Mouse (Mus musculus): ENCODE measurements around the gene Echdc1. TPM values are rescaled to one million over a fixed set of nuclear protein-coding genes. Genes with fewer than 3 reads are reported as not detected.

Echdc1 gene
- total and polyA plus RNA-seq, 3 experiments: 19.3 to 60.5 (median 39.0) TPM

DNA sequence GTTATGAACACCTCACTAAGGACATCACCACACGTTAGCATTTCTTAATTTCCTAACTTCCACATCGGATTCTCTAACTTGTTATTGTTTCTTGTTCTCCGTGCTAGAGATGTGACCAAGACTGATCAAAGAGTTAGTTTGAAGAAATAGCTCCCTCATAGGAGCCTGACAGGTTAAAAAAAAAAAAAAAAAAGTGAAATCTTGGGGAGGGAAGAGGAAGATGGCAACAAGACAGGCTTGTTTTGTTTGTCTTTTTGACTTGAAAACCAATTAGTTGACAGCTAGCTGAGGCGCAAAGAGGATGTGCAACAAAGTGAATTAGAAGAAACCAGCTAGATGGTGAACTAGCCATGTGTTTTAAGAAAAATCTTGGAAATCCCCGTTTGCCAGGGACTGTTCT, 939 bp downstream of the Echdc1 start:
- Histone ChIP-seq H3K4me2 (ENCODE audit: insufficient read depth, low read depth, poor library complexity, severe bottlenecking) (peak overlapping the region; percentile 67), H3K27me3 (replicated peaks) (no peaks in the 10 kb centered on the region), H3K4me3 (replicated peaks in 1 of 3; ENCODE audit: low read depth in 2 of 3, low read length in 2 of 3, poor library complexity in 1 of 3) (peak overlapping the region; percentile 64 to 79 (median 71)), H3K9me3 (replicated peaks; ENCODE audit: low read length) (no peaks in the 10 kb centered on the region), H3K4me1 (ENCODE audit: control insufficient read depth in 1 of 2, insufficient read depth in 2 of 2) (peaks cover 0 to 26% of the 10 kb centered on the region in 2 experiments; a peak in 2 of 4 replicates), H3K27ac (ENCODE audit: insufficient read depth, low read depth) (no peak overlapping the region), H3K9ac (ENCODE audit: insufficient read depth, low read depth) (peak overlapping the region; percentile 90), H3K79me2 (replicated peaks; ENCODE audit: control insufficient read depth, extremely low read depth, insufficient read depth, poor library complexity, severe bottlenecking) (peaks cover 5% of the 10 kb centered on the region), H3K36me3 (replicated peaks in 1 of 2; ENCODE audit: control insufficient read depth in 1 of 2, insufficient read depth in 1 of 2, low read length in 1 of 2) (peaks cover 0 to 17% of the 10 kb centered on the region in 2 experiments)
- dilution Hi-C loops (cut with MboI; ENCODE audit: extremely low pct_ligation_motif_present, extremely low pct_unique_long_range_greater_than_20kb, low sequenced_read_pairs): no loop called here
- peak; percentile 16 for DNase-seq (ENCODE audit: extremely low read depth)
- in situ Hi-C loops (cut with MboI; ENCODE audit: low pct_ligation_motif_present, low pct_unique_long_range_greater_than_20kb, low sequenced_read_pairs): no loop called here
- no peak for TF ChIP-seq RCOR1 (conservative IDR thresholded peaks at IDR 0.05; ENCODE audit: low read depth, low read length)
- TF ChIP-seq POLR2A (IDR thresholded peaks at IDR 0.05; ENCODE audit: low read depth, low read length): no peak
- TF ChIP-seq POLR2AphosphoS2 (IDR thresholded peaks at IDR 0.05; ENCODE audit: low read depth, low read length): no peak
- TF ChIP-seq ETS1 (conservative IDR thresholded peaks at IDR 0.05; ENCODE audit: low read depth, low read length): no peak
- TF ChIP-seq GABPA (IDR thresholded peaks at IDR 0.05; ENCODE audit: insufficient replicate concordance, low read depth, low read length): no peak
- TF ChIP-seq TBP (conservative IDR thresholded peaks at IDR 0.05; ENCODE audit: low read depth, low read length): no peak
- no peak for TF ChIP-seq CTCF (conservative IDR thresholded peaks at IDR 0.05 in 1 of 2, IDR thresholded peaks at IDR 0.05 in 1 of 2; ENCODE audit: low read depth in 2 of 2, low read length in 2 of 2)
- TF ChIP-seq HCFC1 (IDR thresholded peaks at IDR 0.05; ENCODE audit: low read depth, low read length): no peak
- no peak for TF ChIP-seq PAX5 (IDR thresholded peaks at IDR 0.05; ENCODE audit: low read length)
- TF ChIP-seq BHLHE40 (IDR thresholded peaks at IDR 0.05; ENCODE audit: low read depth, low read length): no peak
- no peak for TF ChIP-seq UBTF (IDR thresholded peaks at IDR 0.05; ENCODE audit: low read depth, low read length)
- TF ChIP-seq SIN3A (IDR thresholded peaks at IDR 0.05; ENCODE audit: low read length): peak; percentile 48; the same call in 1 of the 2 replicates
- no peak for TF ChIP-seq NRF1 (IDR thresholded peaks at IDR 0.05; ENCODE audit: low read depth, low read length)
- no peak for TF ChIP-seq NELFE (IDR thresholded peaks at IDR 0.05; ENCODE audit: low read depth, low read length)
- TF ChIP-seq TCF12 (IDR thresholded peaks at IDR 0.05; ENCODE audit: low read depth, low read length): no peak
- TF ChIP-seq EP300 (IDR thresholded peaks at IDR 0.05; ENCODE audit: low read length): no peak; the same call in 1 of the 2 replicates
- TF ChIP-seq USF2 (conservative IDR thresholded peaks at IDR 0.05; ENCODE audit: low read depth, low read length): no peak
- no peak for TF ChIP-seq RAD21 (IDR thresholded peaks at IDR 0.05; ENCODE audit: low read depth, low read length)
- TF ChIP-seq MAFK (IDR thresholded peaks at IDR 0.05; ENCODE audit: insufficient replicate concordance, low read length): no peak
- TF ChIP-seq ZNF384 (IDR thresholded peaks at IDR 0.05; ENCODE audit: low read depth, low read length): peak; percentile 62
- TF ChIP-seq IRF4 (IDR thresholded peaks at IDR 0.05; ENCODE audit: low read depth, low read length): no peak
- 0 out of 2 replicates have a peak, but pooled peaks have one; percentile 12 for TF ChIP-seq MEF2A (IDR thresholded peaks at IDR 0.05; ENCODE audit: borderline replicate concordance, low read depth, low read length)
- TF ChIP-seq CHD2 (IDR thresholded peaks at IDR 0.05; ENCODE audit: low read length): no peak
- no peak for TF ChIP-seq KAT2A (IDR thresholded peaks at IDR 0.05; ENCODE audit: insufficient replicate concordance, low read length)
- TF ChIP-seq SMC3 (IDR thresholded peaks at IDR 0.05; ENCODE audit: low read depth, low read length): no peak

All from CH12.LX (cell line).